Mouse (Mus musculus) heart, embryonic 14.5 days (tissue): ENCODE results near the gene Cttnbp2nl. TPM values are rescaled to one million over a fixed set of nuclear protein-coding genes. Genes with fewer than 3 reads are reported as not detected.

Experiments
- ATAC-seq: fragments of 200-750 bp; cut with Nextera tagmentation; 2 replicates; pipeline ENCODE4 v1.8.0; 2017; ENCODE audit warnings: low read depth, moderate TSS enrichment; ENCODE audit not compliant: insufficient number of reproducible peaks, insufficient read depth, low FRiP score
- H3K27ac ChIP-seq, 2 experiments: fragments of 200-500 bp in 1 of 2; fragments of 300-500 bp in 1 of 2; sonication (generic) in 1 of 2; replicated peaks in 1 of 2; 2 replicates each; pipeline ENCODE4 v1.5.1; 2012 to 2014; ENCODE audit warnings: low read depth in 2 of 2, low read length in 2 of 2, control low read depth in 1 of 2, mild to moderate bottlenecking in 1 of 2, mixed read lengths in 1 of 2; ENCODE audit not compliant: control insufficient read depth in 1 of 2, insufficient read depth in 1 of 2
- H3K27me3 ChIP-seq: fragments of 300-500 bp; sonication (generic); 2 replicates; pipeline ENCODE4 v1.6.1; 2014; ENCODE audit warnings: mild to moderate bottlenecking, low read length, control low read depth; ENCODE audit not compliant: control insufficient read depth, insufficient read depth
- H3K36me3 ChIP-seq: fragments of 300-500 bp; sonication (generic); 2 replicates; pipeline ENCODE4 v1.6.1; 2014; ENCODE audit warnings: mild to moderate bottlenecking, control low read depth, low read length, mixed read lengths; ENCODE audit not compliant: control insufficient read depth, insufficient read depth
- H3K4me1 ChIP-seq, 2 experiments: fragments of 200-500 bp in 1 of 2; fragments of 300-500 bp in 1 of 2; sonication (generic) in 1 of 2; 2 replicates each; pipeline ENCODE4 v1.6.1; 2012 to 2014; ENCODE audit warnings: low read length in 2 of 2, control low read depth in 1 of 2, mixed read lengths in 1 of 2; ENCODE audit not compliant: control insufficient read depth in 2 of 2, insufficient read depth in 2 of 2
- H3K4me2 ChIP-seq: fragments of 300-500 bp; sonication (generic); 2 replicates; pipeline ENCODE4 v1.6.1; 2014; ENCODE audit warnings: mild to moderate bottlenecking, low read length
- H3K4me3 ChIP-seq, 2 experiments: fragments of 200-500 bp in 1 of 2; fragments of 300-500 bp in 1 of 2; sonication (generic) in 1 of 2; 2 replicates each; pipeline ENCODE4 v1.5.1; 2012 to 2014; ENCODE audit warnings: low read length in 2 of 2, mild to moderate bottlenecking in 2 of 2, control low read depth in 1 of 2, low read depth in 1 of 2, moderate library complexity in 1 of 2; ENCODE audit not compliant: control insufficient read depth in 1 of 2, insufficient read depth in 1 of 2
- H3K9ac ChIP-seq: fragments of 300-500 bp; sonication (generic); 2 replicates; pipeline ENCODE4 v1.6.1; 2014; ENCODE audit warnings: mild to moderate bottlenecking, low read length
- H3K9me3 ChIP-seq: fragments of 300-500 bp; sonication (generic); 2 replicates; pipeline ENCODE4 v1.6.1; 2016; ENCODE audit warnings: low read length, control low read depth; ENCODE audit not compliant: control insufficient read depth
- WGBS: fragments of 180-500 bp; shearing (Covaris S2); extraction: QIAGEN DNeasy Blood & Tissue Kit; methylation state at CpG from one replicate; pipeline ENCODE4 v1.1.7; 2014; 5-methylcytosine and 5-hydroxymethylcytosine counted together
- polyA plus RNA-seq: library from polyadenylated mRNA; unstranded; fragments of >200 nt; fragmentation: Nextera tagmentation; extraction: Ambion mirVana; gene quantifications from 2 replicates; pipeline ENCODE4 v1.2.1, GENCODE M21; 2014

Gene Cttnbp2nl
- polyA plus RNA-seq, 1 experiment from 2014 or later = 22.8 TPM

GRCm38 (mm10) chr3:105003960-105004463 lies 48.9 kb downstream of the Cttnbp2nl start:
- ATAC-seq = no peak
- H3K9ac ChIP-seq = no peak overlapping the region
- WGBS = 85% methylated on average over 14 of the region's 14 CpGs
- no peak overlapping the region for H3K27ac ChIP-seq
- peaks cover 75% of the 10 kb centered on the region for H3K36me3 ChIP-seq
- no peaks in the 10 kb centered on the region for H3K27me3 ChIP-seq
- no peak overlapping the region for H3K4me3 ChIP-seq
- no peaks in the 10 kb centered on the region for H3K9me3 ChIP-seq
- peaks cover 7 to 19% of the 10 kb centered on the region in 2 experiments for H3K4me1 ChIP-seq
- no peak overlapping the region for H3K4me2 ChIP-seq

GRCm38 (mm10) chr3:105001374-105001773 lies 51.6 kb downstream of the Cttnbp2nl start:
- 0 out of 2 replicates have a peak overlapping the region, but pooled peaks have one; percentile 2 for H3K4me2 ChIP-seq
- H3K9ac ChIP-seq = peak overlapping the region; percentile 6; the same call in 1 of the 2 replicates
- peaks cover 19 to 38% of the 10 kb centered on the region in 2 experiments for H3K4me1 ChIP-seq
- WGBS = 7% methylated on average over 6 of the region's 6 CpGs
- H3K9me3 ChIP-seq = no peaks in the 10 kb centered on the region
- peaks cover 49% of the 10 kb centered on the region for H3K36me3 ChIP-seq
- H3K27me3 ChIP-seq = no peaks in the 10 kb centered on the region
- peak; percentile 57; the same call in 1 of the 2 replicates for ATAC-seq
- peak overlapping the region; percentile 55 to 56; a peak in 3 of 4 replicates for H3K27ac ChIP-seq
- no peak overlapping the region for H3K4me3 ChIP-seq

- ATAC-seq = no peak
- Histone ChIP-seq H3K4me2 (no peak overlapping the region), H3K9ac (no peak overlapping the region), H3K4me1 (peaks cover 20 to 43% of the 10 kb centered on the region in 2 experiments), H3K27ac (no peak overlapping the region), H3K4me3 (no peak overlapping the region), H3K27me3 (no peaks in the 10 kb centered on the region), H3K36me3 (peaks cover 41% of the 10 kb centered on the region), H3K9me3 (no peaks in the 10 kb centered on the region)
- 83% methylated on average over 8 of the region's 8 CpGs for WGBS
These were observed 52.4 kb downstream of the Cttnbp2nl start for GRCm38 (mm10) chr3:105000561-105000960.

- peaks cover 31 to 61% of the 10 kb centered on the region in 2 experiments for H3K4me1 ChIP-seq
These were observed 55.4 kb downstream of the Cttnbp2nl start for GRCm38 (mm10) chr3:104997563-104997962.

DNA sequence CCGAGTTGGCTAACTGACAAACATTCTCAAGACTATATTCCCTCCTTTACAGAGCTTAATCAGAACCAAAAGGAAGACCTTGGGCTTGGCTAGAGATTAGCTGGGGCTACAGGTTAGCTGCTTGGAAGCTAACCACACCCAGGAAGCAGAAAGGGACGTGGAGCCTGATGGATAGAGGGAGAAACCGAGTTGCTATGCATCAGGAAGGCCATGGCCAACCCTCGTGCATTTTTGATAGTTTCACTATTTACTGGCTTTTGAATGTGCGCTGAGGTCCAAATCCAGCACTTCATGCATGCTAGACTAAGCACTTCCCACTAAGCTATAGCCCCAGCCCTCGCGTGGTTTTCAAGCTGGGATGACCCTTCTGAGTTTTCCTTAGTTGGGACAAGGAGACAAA lies 57.2 kb downstream of the Cttnbp2nl start:
- 70% methylated on average over 7 of the region's 7 CpGs for WGBS
- H3K9ac ChIP-seq = no peak overlapping the region
- H3K4me1 ChIP-seq = peaks cover 24 to 49% of the 10 kb centered on the region in 2 experiments
- no peaks in the 10 kb centered on the region for H3K9me3 ChIP-seq
- ATAC-seq = no peak
- 0 out of 2 replicates have a peak, but pooled peaks cover 4% of the 10 kb centered on the region for H3K36me3 ChIP-seq
- no peak overlapping the region for H3K27ac ChIP-seq
- H3K27me3 ChIP-seq = no peaks in the 10 kb centered on the region
- H3K4me3 ChIP-seq = no peak overlapping the region
- H3K4me2 ChIP-seq = no peak overlapping the region

More at GRCm38 (mm10) chr3:104997563-104997962, 55.4 kb downstream of the Cttnbp2nl start:
- Histone ChIP-seq H3K27me3 (no peaks in the 10 kb centered on the region), H3K27ac (peak overlapping the region; percentile 38 to 58; a peak in 2 of 4 replicates), H3K9ac (peak overlapping the region; percentile 22; the same call in 1 of the 2 replicates), H3K9me3 (no peaks in the 10 kb centered on the region), H3K4me2 (peak overlapping the region; percentile 29), H3K4me3 (no peak overlapping the region), H3K36me3 (peaks cover 11% of the 10 kb centered on the region; the same call in 1 of the 2 replicates)
- ATAC-seq = no peak
- WGBS = 13% methylated on average over 6 of the region's 6 CpGs

- no peaks in the 10 kb centered on the region for H3K9me3 ChIP-seq
- H3K27ac ChIP-seq = peak overlapping the region; percentile 65 to 73
- WGBS = 50% methylated on average over 3 of the region's 3 CpGs
- H3K27me3 ChIP-seq = no peaks in the 10 kb centered on the region
- peaks cover 24 to 42% of the 10 kb centered on the region in 2 experiments for H3K4me1 ChIP-seq
- H3K9ac ChIP-seq = peak overlapping the region; percentile 16; the same call in 1 of the 2 replicates
- no peak for ATAC-seq
- H3K4me3 ChIP-seq = no peak overlapping the region
- H3K36me3 ChIP-seq = 0 out of 2 replicates have a peak, but pooled peaks cover 3% of the 10 kb centered on the region
- no peak overlapping the region; the same call in 1 of the 2 replicates for H3K4me2 ChIP-seq
These were observed 58.5 kb downstream of the Cttnbp2nl start for GRCm38 (mm10) chr3:104994415-104994841.

DNA sequence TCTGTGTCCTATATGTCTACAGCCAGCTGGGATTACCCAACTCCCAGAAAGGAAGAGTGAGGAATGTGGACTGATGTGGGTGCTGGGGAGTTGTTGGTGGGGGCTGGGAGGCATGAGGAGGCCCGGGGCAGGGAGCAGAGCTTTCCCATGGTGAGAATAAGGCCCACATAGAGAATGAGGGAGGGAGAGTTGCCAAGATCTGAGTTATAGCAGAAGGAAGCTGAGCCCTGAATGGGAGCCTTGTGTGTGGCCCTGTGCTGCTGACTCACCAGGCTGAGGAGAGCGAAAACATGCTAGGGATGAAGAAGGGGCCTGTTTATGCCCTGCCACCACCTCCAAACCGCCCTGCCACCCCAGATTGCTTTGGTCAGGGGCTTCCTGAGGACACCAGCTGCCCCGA lies 59.1 kb downstream of the Cttnbp2nl start:
- Histone ChIP-seq H3K4me3 (no peak overlapping the region), H3K27ac (peak overlapping the region; percentile 65 to 73; a peak in 3 of 4 replicates), H3K36me3 (no peaks in the 10 kb centered on the region), H3K4me2 (no peak overlapping the region; the same call in 1 of the 2 replicates), H3K9ac (peak overlapping the region; percentile 16; the same call in 1 of the 2 replicates), H3K4me1 (peaks cover 24 to 40% of the 10 kb centered on the region in 2 experiments), H3K9me3 (no peaks in the 10 kb centered on the region), H3K27me3 (no peaks in the 10 kb centered on the region)
- ATAC-seq = 0 out of 2 replicates have a peak, but pooled peaks have one; percentile 31
- WGBS = 19% methylated on average over 4 of the region's 4 CpGs
